Mouse (Mus musculus): ENCODE measurements at regions not wholly inside any gene's neighbourhood (a gene's known extent, or its start where the extent isn't known, plus 50 kb on each side); places are given as distances from the start of the nearest gene placed in this dataset.

DNA sequence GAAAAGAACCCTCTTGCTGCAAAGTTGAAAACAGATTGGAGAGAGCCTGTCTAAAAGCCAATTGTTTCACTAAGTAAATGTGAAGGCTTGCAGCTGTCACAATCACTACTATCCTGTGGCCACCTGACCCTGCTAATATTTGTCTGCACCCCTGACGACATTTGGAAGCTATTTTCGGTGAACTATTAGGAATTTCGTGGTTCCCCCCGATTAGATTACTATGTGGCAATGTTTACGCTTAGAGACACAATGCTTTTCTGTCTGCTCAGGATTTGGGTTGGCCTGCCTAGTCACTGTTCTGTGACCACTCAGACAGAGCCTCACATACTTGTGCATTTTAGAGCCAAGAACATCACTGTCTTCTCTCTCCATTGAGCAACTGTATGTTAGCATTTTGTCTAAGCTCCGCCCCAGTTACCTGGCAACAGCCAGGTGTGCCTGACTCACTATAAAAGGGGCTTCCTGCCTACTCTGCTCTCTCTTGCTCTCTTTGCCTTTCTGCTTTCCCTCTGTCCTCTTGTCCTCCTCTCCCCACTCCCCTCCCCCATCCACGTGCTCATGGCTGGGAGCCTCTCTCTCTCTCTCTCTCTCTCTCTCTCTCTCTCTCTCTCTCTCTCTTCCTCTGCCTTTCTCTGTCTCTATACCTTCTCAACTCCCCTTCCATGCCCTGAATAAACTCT is 59.6 kb upstream of the Efna5 start:
- H3K36me3 ChIP-seq (ENCODE audit: insufficient read depth, low read length): no peaks in the 10 kb centered on the region
- 0 out of 2 replicates have a peak, but pooled peaks cover 9% of the 10 kb centered on the region for H3K27me3 ChIP-seq (ENCODE audit: insufficient read depth, low read length)
- H3K4me1 ChIP-seq (replicated peaks; ENCODE audit: low read depth, low read length): peaks cover 16% of the 10 kb centered on the region
- TF ChIP-seq NANOG (IDR thresholded peaks at IDR 0.05; ENCODE audit: borderline replicate concordance, low read length) (no peak), CTCF (conservative IDR thresholded peaks at IDR 0.05; ENCODE audit: low read length) (no peak), POU5F1 (IDR thresholded peaks at IDR 0.05; ENCODE audit: borderline replicate concordance, low read length) (no peak)
- H3K4me3 ChIP-seq (replicated peaks; ENCODE audit: low read length): peak overlapping the region; percentile 32; the same call in 1 of the 2 replicates
- peaks cover 17% of the 10 kb centered on the region for H3K9me3 ChIP-seq (ENCODE audit: low read length)

DNA sequence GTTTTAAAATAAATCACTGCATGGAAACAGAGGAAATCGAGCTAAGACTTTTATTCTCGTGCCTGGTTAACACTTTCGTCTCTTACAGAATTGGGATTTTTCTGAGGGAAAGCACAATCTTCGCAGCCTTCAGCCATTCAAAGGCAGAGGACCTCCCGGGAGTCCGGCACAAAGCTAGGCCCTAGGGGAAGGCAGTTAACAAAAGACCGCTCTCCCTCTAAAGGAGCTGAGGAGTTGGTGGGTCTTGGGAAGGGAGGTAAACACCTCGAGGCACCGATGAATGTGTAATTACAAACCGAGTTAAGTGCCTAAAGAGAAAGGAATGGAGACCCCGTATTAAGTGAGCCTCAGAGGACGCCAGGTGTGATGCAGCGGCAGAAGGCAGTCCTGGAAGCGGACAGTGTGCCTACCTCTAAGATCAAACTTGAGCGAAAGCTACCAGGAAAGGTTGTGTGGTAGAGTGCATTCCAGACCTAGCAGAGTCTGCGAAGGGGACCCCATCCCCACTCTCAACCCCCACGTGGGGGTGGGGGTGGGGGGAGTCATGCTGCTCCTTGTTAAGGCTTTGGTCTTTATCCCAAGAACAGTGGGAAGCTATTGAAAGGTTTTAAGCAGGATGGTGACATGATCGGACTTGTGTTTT is 58.9 kb upstream of the Efna5 start:
- TF ChIP-seq POU5F1 (IDR thresholded peaks at IDR 0.05; ENCODE audit: borderline replicate concordance, low read length): no peak
- TF ChIP-seq NANOG (IDR thresholded peaks at IDR 0.05; ENCODE audit: borderline replicate concordance, low read length): 0 out of 2 replicates have a peak, but pooled peaks have one; percentile 59
- peaks cover 17% of the 10 kb centered on the region for H3K9me3 ChIP-seq (ENCODE audit: low read length)
- peak overlapping the region; percentile 32; the same call in 1 of the 2 replicates for H3K4me3 ChIP-seq (replicated peaks; ENCODE audit: low read length)
- H3K27me3 ChIP-seq (ENCODE audit: insufficient read depth, low read length): 0 out of 2 replicates have a peak, but pooled peaks cover 9% of the 10 kb centered on the region
- peaks cover 16% of the 10 kb centered on the region for H3K4me1 ChIP-seq (replicated peaks; ENCODE audit: low read depth, low read length)
- H3K36me3 ChIP-seq (ENCODE audit: insufficient read depth, low read length): no peaks in the 10 kb centered on the region

DNA sequence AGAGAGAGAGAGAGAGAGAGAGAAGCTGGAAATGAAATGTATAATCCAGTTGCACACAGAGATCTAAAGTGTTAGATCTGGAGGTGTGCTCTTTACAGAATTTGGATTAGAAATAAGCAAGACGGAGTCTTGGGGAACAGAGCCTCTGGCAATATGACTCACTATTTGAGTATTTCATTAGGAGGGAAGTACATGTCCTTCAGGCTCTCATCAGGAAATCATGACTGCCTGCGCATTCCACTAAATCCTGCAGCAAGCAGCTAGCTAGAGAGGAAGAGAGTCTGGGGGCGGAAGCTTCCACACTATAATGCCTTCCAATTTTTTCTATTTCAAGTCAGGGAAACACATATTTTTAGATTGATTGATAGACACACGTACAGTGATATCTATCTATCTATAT is 58.1 kb upstream of the Efna5 start:
- no peaks in the 10 kb centered on the region for H3K36me3 ChIP-seq (ENCODE audit: insufficient read depth, low read length)
- H3K27me3 ChIP-seq (ENCODE audit: insufficient read depth, low read length): 0 out of 2 replicates have a peak, but pooled peaks cover 9% of the 10 kb centered on the region
- no peak for TF ChIP-seq CTCF (conservative IDR thresholded peaks at IDR 0.05; ENCODE audit: low read length)
- no peak for TF ChIP-seq NANOG (IDR thresholded peaks at IDR 0.05; ENCODE audit: borderline replicate concordance, low read length)
- TF ChIP-seq POU5F1 (IDR thresholded peaks at IDR 0.05; ENCODE audit: borderline replicate concordance, low read length): no peak
- H3K9me3 ChIP-seq (ENCODE audit: low read length): peaks cover 17% of the 10 kb centered on the region
- H3K4me1 ChIP-seq (replicated peaks; ENCODE audit: low read depth, low read length): peaks cover 16% of the 10 kb centered on the region
- H3K4me3 ChIP-seq (replicated peaks; ENCODE audit: low read length): no peak overlapping the region

All from E14TG2a.4 (cell line).